ENCODE assay signal across 28 mouse cellular contexts in genomic region chrX:58117761-58118426, GRCm38 (mm10).
DNase-seq lines count a peak whose midpoint lies in the region; ATAC-seq and TF ChIP-seq lines count a peak whose summit lies in the region.
"Had no signal": no experiment of that assay in that cellular context is flagged by ENCODE, and none has a peak within 500 bp of the region (broad histone marks: within the 10 kb centered on the region; RNA-seq: fewer than 3 reads in every experiment).

No protein-coding gene starts in this region.

- H3K36me3 ChIP-seq in liver, postnatal 0 days (replicated peaks; ENCODE audit: insufficient read depth, low read length): no peaks in the 10 kb centered on the region
- no peaks in the 10 kb centered on the region for H3K36me3 ChIP-seq in midbrain, embryonic 14.5 days (ENCODE audit: control insufficient read depth, insufficient read depth, low read length)
- H3K36me3 ChIP-seq: embryonic facial prominence, embryonic 12.5 days; heart, embryonic 15.5 days; liver, embryonic 12.5 days; midbrain, embryonic 10.5 days had no signal

- peak; percentile 97 for ATAC-seq in frontal cortex, adult (ENCODE audit: low TSS enrichment)
- no peak for ATAC-seq in liver, postnatal 0 days
- no peak for ATAC-seq in midbrain, embryonic 14.5 days (ENCODE audit: low FRiP score, low TSS enrichment)
- ATAC-seq: activated CD4-positive, CD25-positive, alpha-beta regulatory T cell, adult 4 months; forebrain, embryonic 14.5 days; liver, embryonic 12.5 days; midbrain, embryonic 16.5 days had no signal

- H3K9me3 ChIP-seq in liver, postnatal 0 days (ENCODE audit: low read length): no peaks in the 10 kb centered on the region
- H3K9me3 ChIP-seq in midbrain, embryonic 14.5 days (ENCODE audit: control insufficient read depth, low read length): no peaks in the 10 kb centered on the region
- H3K9me3 ChIP-seq: embryonic facial prominence, embryonic 12.5 days; heart, embryonic 15.5 days; liver, embryonic 12.5 days; midbrain, embryonic 10.5 days had no signal

- no peak overlapping the region for H3K27ac ChIP-seq in liver, postnatal 0 days (ENCODE audit: low read depth)
- H3K27ac ChIP-seq in midbrain, embryonic 14.5 days (replicated peaks; ENCODE audit: low read depth, low read length): no peak overlapping the region
- H3K27ac ChIP-seq: embryonic facial prominence, embryonic 12.5 days; heart, embryonic 15.5 days; hindbrain, embryonic 14.5 days; liver, embryonic 12.5 days; midbrain, embryonic 10.5 days had no signal

- H3K9ac ChIP-seq in liver, postnatal 0 days (replicated peaks): no peak overlapping the region
- H3K9ac ChIP-seq in midbrain, embryonic 14.5 days (replicated peaks; ENCODE audit: low read length): no peak overlapping the region
- H3K9ac ChIP-seq: embryonic facial prominence, embryonic 12.5 days; heart, embryonic 15.5 days; hindbrain, embryonic 14.5 days; liver, embryonic 12.5 days had no signal

- DNase-seq in frontal cortex, postnatal 25 days (ENCODE audit: low spot score in 2 of 2): no peak
- DNase-seq in right cerebral cortex, adult 18-20 months: peak; percentile 39
- no peak for DNase-seq in right cerebral cortex, postnatal 4 days
- DNase-seq in left cerebral cortex, postnatal 25 days (ENCODE audit: low spot score in 2 of 2): peak; percentile 6 to 51
- DNase-seq in liver, postnatal 0 days: no peak
- DNase-seq in lung, postnatal 10 days: no peak
- DNase-seq in midbrain, embryonic 14.5 days: no peak
- DNase-seq: adrenal gland, adult 2 months; cerebellum, adult 9-10 months; cerebellum, postnatal 36 days; gastrocnemius, postnatal 14 days; kidney, adult 11 months; kidney, postnatal 14 days; lung, adult 18-20 months; lung, postnatal 14 days; spleen, adult 18-20 months; thymus, adult 18-20 months; thymus, postnatal 25 days had no signal

- no peak for TF ChIP-seq CTCF in liver, postnatal 0 days (IDR thresholded peaks at IDR 0.05; ENCODE audit: low read depth)

- intact Hi-C loops in left cerebral cortex, postnatal 25 days (cut with DNase I): no loop called here

- no peak overlapping the region for H3K4me2 ChIP-seq in liver, postnatal 0 days (ENCODE audit: low read depth, low read length)
- H3K4me2 ChIP-seq in midbrain, embryonic 14.5 days (ENCODE audit: low read length): no peak overlapping the region
- H3K4me2 ChIP-seq: embryonic facial prominence, embryonic 12.5 days; heart, embryonic 15.5 days; hindbrain, embryonic 14.5 days; liver, embryonic 12.5 days had no signal

- H3K4me1 ChIP-seq in liver, postnatal 0 days (ENCODE audit: insufficient read depth): no peaks in the 10 kb centered on the region
- H3K4me1 ChIP-seq in midbrain, embryonic 14.5 days (ENCODE audit: control insufficient read depth, insufficient read depth, low read length): no peaks in the 10 kb centered on the region
- H3K4me1 ChIP-seq: embryonic facial prominence, embryonic 12.5 days; heart, embryonic 15.5 days; liver, embryonic 12.5 days had no signal

- H3K27me3 ChIP-seq in liver, postnatal 0 days (ENCODE audit: insufficient read depth, low read length): no peaks in the 10 kb centered on the region
- H3K27me3 ChIP-seq in midbrain, embryonic 14.5 days (ENCODE audit: control insufficient read depth, insufficient read depth, low read length): no peaks in the 10 kb centered on the region
- H3K27me3 ChIP-seq: CH12.LX; embryonic facial prominence, embryonic 12.5 days; heart, embryonic 15.5 days; liver, embryonic 12.5 days had no signal

- H3K4me3 ChIP-seq in liver, postnatal 0 days (ENCODE audit: low read depth, low read length): no peak overlapping the region
- H3K4me3 ChIP-seq in midbrain, embryonic 14.5 days (replicated peaks; ENCODE audit: low read depth, low read length): no peak overlapping the region
- H3K4me3 ChIP-seq: embryonic facial prominence, embryonic 12.5 days; heart, embryonic 15.5 days; liver, embryonic 12.5 days; midbrain, embryonic 10.5 days had no signal

- 86% methylated on average over 8 of the region's 8 CpGs for WGBS in liver, postnatal 0 days (ENCODE audit: insufficient replicate concordance)
- WGBS in midbrain, embryonic 14.5 days: 91% methylated on average over 8 of the region's 8 CpGs

- no peak for TF ChIP-seq EP300 in liver, postnatal 0 days (IDR thresholded peaks at IDR 0.05; ENCODE audit: low read depth)

Comparison
In these comparisons a context has a peak if more than half of its experiments do, and no peak if none do; other contexts are left out.
1. DNase-seq: peak in right cerebral cortex, adult 18-20 months (single experiment) and left cerebral cortex, postnatal 25 days (2 of 2); none in frontal cortex, postnatal 25 days (0 of 2), right cerebral cortex, postnatal 4 days (single experiment), liver, postnatal 0 days (single experiment), lung, postnatal 10 days (single experiment) and midbrain, embryonic 14.5 days (single experiment).